Mouse (Mus musculus) thymus, postnatal 4 days (tissue): ENCODE measurements around the gene Slc16a11.

Source experiments
- DNase-seq: peaks from one replicate; pipeline ENCODE4 v3.0.0; 2021

The Slc16a11 gene

GRCm38 (mm10) chr11:70227661-70228245, 15.2 kb downstream of the Slc16a11 start:
- DNase-seq, result no peak

GRCm38 (mm10) chr11:70228828-70229227, 16.3 kb downstream of the Slc16a11 start:
- DNase-seq, result peak; percentile 92

- DNase-seq, result peak; percentile 52
These were observed 16.9 kb downstream of the Slc16a11 start, which contains the start of gene Bcl6b for GRCm38 (mm10) chr11:70229260-70230010. TSS of gene Bcl6b (minus strand) at chr11:70229798.

GRCm38 (mm10) chr11:70230239-70230727, 17.7 kb downstream of the Slc16a11 start:
- DNase-seq, result peak; percentile 91

- no peak for DNase-seq
These were observed 20.0 kb downstream of the Slc16a11 start for GRCm38 (mm10) chr11:70232546-70232945.

- DNase-seq, result no peak
These were observed 20.5 kb downstream of the Slc16a11 start for GRCm38 (mm10) chr11:70233016-70233415.

- no peak for DNase-seq
These were observed 21.5 kb downstream of the Slc16a11 start for GRCm38 (mm10) chr11:70234037-70234436.

GRCm38 (mm10) chr11:70234497-70234896, 21.9 kb downstream of the Slc16a11 start:
- DNase-seq, result no peak

GRCm38 (mm10) chr11:70235254-70235900, 22.8 kb downstream of the Slc16a11 start:
- DNase-seq, result no peak

- DNase-seq, result peak; percentile 15
These were observed 24.2 kb downstream of the Slc16a11 start for GRCm38 (mm10) chr11:70236717-70237116.

- peak; percentile 98 for DNase-seq
These were observed 25.1 kb downstream of the Slc16a11 start, which contains the start of gene 0610010K14Rik for GRCm38 (mm10) chr11:70237457-70238167. TSS of gene 0610010K14Rik (minus strand) at chr11:70237914.

GRCm38 (mm10) chr11:70238591-70239440, 26.3 kb downstream of the Slc16a11 start:
- no peak for DNase-seq

GRCm38 (mm10) chr11:70239541-70240279, 27.2 kb downstream of the Slc16a11 start, which contains the start of the genes Gm21988 and Rnasek:
TSS of gene Gm21988 (minus strand) at chr11:70239830.
TSS of gene Rnasek (minus strand) at chr11:70239842.
- peak; percentile 77 for DNase-seq

- no peak for DNase-seq
These were observed 30.0 kb downstream of the Slc16a11 start for GRCm38 (mm10) chr11:70242591-70242990.

GRCm38 (mm10) chr11:70247136-70247845, 34.7 kb downstream of the Slc16a11 start:
- DNase-seq, result peak; percentile 88

- no peak for DNase-seq
These were observed 37.6 kb downstream of the Slc16a11 start for GRCm38 (mm10) chr11:70250150-70250549.

- no peak for DNase-seq
These were observed 39.3 kb downstream of the Slc16a11 start for GRCm38 (mm10) chr11:70251853-70252252.

GRCm38 (mm10) chr11:70254337-70254736, 41.8 kb downstream of the Slc16a11 start:
- peak; percentile 29 for DNase-seq

GRCm38 (mm10) chr11:70254931-70255531, 42.5 kb downstream of the Slc16a11 start, which contains the start of gene Alox12:
TSS of gene Alox12 (minus strand) at chr11:70255353.
- no peak for DNase-seq

- no peak for DNase-seq
These were observed 46.5 kb downstream of the Slc16a11 start for GRCm38 (mm10) chr11:70259035-70259434.
